Mouse (Mus musculus) layer of hippocampus, adult 18-20 months (tissue): ENCODE data around the gene Ltb4r1. TPM values are rescaled to one million over a fixed set of nuclear protein-coding genes. Genes with fewer than 3 reads are reported as not detected.

Experiments
- DNase-seq, 2 experiments: peaks; one replicate each; pipeline ENCODE4 v3.0.0; 2022; ENCODE audit warnings: low spot score in 2 of 2
- total RNA-seq, 2 experiments: library from RNA; stranded (reverse); gene quantifications; 2 replicates each; pipeline ENCODE4 v1.2.3; 2021

The Ltb4r1 gene
- total RNA-seq, 2 experiments from 2014 or later = 0.45 TPM; not detected in 1

- peak in 1 of 2 experiments; percentile 1 for DNase-seq
Observed at GRCm38 (mm10) chr14:55783171-55783957, 17.6 kb downstream of the Ltb4r1 start.

- peak in 1 of 2 experiments; percentile 0 for DNase-seq
Observed at GRCm38 (mm10) chr14:55783958-55784235, 18.1 kb downstream of the Ltb4r1 start, which contains the start of gene Adcy4. Adcy4 (minus strand) TSS chr14:55784095.

DNA sequence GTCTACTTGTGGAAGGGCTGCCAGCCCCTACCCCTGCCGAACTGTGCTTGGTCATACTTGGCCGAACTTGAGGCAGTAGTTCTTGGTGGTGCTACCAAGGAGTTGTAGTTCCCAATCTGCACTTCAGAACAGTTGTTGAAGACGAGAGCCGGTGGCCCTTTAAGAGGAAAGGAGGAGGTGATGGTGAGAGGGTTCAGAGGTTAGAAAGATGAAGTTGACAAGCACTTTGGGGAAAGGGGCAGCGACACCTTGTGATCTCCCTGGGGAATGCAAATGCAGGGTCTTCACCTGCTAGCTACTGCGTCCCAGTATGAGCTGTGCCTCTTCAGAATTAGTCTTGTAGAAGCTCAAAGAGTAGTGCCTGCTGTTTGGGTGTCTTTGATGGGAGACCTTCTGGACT is 19.4 kb downstream of the Ltb4r1 start:
- peak in 1 of 2 experiments; percentile 4 for DNase-seq

- DNase-seq = peak in 1 of 2 experiments; percentile 0
Observed at GRCm38 (mm10) chr14:55787731-55788130, 22.0 kb downstream of the Ltb4r1 start.

GRCm38 (mm10) chr14:55788256-55789050 is 22.7 kb downstream of the Ltb4r1 start, which contains the start of gene Ripk3:
Ripk3 (minus strand) TSS chr14:55788865.
- DNase-seq = peak in 1 of 2 experiments; percentile 0

DNA sequence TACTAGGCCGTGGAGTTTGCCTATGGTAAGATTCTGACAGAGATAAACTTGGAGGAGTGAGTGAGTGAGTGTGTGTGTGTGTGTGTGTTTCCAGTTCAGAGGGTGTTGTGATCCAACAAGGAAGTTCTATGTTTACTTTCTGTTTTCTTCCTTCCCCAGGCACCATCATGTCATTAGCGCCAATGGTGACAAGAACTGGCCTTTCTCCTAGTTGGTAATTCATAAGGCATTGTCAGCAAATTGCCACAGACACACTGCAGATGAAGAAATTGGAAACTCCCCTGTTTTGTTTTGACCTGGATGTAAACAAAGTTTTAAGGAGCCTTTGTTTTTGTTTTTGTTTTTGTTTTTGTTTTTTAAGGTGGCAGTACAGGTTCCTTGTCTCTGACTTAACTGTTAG is 27.7 kb downstream of the Ltb4r1 start:
- DNase-seq = no peak

DNA sequence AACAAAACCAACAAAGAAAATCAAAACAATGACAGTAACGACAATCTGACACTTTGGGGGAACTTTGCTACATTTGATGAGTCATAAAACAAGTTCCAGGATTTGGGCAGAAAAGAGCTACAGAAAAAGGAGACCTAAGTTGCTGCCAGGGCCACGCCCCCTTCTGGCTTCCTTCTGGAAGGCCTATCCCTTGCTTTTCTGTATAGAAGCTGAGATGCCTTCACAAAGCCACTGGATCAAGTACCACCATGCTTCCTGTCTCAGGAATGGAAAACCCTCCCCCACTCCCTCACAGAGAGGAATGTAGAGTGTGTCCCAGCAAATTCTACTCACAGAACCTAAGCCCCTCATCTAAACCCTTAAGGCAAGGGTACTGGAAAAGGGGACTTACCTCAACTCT is 28.2 kb downstream of the Ltb4r1 start:
- DNase-seq = peak in 1 of 2 experiments; percentile 0

DNA sequence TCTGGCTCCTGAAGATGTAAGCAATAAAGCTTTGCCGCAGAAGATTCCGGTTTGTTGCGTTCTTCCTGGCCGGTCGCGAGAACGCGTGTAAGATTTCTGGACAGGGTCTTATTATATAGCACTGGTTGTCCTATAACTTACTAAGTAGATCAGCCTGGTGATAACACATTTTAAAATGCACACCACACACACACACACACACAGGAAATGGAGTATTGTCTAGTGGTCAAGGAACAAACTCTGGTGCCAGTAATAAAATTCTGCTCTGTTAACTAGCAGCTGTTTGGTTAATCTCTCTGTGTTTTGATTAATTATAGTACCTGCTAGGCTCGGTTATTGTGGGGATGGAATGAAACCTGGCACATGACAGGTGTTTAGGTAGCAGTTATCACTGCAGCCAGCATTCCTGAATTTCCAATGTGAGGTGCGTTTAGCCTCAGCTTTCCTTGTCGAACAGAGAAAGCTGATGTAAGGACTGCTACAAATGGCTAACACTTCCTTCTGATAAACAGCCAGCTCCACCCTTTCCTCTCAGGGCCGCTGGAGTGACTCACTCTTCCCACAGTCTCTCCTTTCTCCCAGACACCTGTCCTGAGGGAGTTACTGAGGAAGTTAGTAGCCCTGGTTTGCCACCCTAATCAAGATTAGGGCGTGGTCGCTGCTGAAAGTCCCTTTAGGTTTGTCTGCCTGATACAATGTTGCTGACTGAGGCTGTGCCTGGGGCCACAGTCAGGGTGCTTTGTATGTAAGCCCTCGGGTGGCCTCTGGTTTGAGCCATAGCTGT is 29.8 kb downstream of the Ltb4r1 start:
- peak in 1 of 2 experiments; percentile 0 for DNase-seq

- DNase-seq = no peak
Observed at GRCm38 (mm10) chr14:55814885-55815284, 49.1 kb downstream of the Ltb4r1 start.

DNA sequence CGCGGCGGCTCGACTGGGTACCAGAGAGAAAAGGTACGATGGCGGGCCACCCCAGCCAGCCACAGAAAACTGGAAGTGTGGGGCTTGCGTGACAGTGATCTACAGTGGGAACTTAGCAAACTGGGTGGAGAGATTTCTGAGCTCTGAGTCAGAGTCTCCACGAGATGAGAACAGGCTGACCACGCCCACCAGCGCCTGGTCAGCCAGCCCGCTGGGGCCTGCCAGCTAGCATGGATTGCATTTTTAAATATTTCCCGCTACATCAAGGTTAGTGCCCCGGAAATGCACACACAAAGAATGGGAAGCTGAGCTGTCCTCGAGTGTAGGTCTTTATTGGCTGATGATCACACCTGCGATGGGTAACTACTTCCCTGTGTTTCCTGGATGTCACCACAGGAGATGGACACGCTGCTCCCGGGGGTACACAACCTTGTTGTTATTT is 49.6 kb downstream of the Ltb4r1 start:
- DNase-seq = no peak

Other genes starting within 250 kb of the Ltb4r1 start
- gene Nrl, start 241.0 kb upstream of the Ltb4r1 start, total RNA-seq = 1 to 10 TPM; 1.7 to 2.2 TPM
- 10 to 100 TPM; 50.9 to 54.2 TPM for gene Pck2, start 225.7 kb upstream of the Ltb4r1 start, total RNA-seq
- gene Dcaf11, start 206.0 kb upstream of the Ltb4r1 start, total RNA-seq = 10 to 100 TPM; 72.2 to 83.8 TPM
- 1 to 10 TPM in 1 of 2 experiments, under 1 TPM in 1; 0.79 to 1.6 TPM for gene A730061H03Rik, start 205.6 kb upstream of the Ltb4r1 start, total RNA-seq
- not detected for gene Fitm1, start 190.3 kb upstream of the Ltb4r1 start, total RNA-seq
- gene Psme1, start 187.8 kb upstream of the Ltb4r1 start, total RNA-seq = 10 to 100 TPM; 54.0 to 56.6 TPM
- gene Emc9, start 180.7 kb upstream of the Ltb4r1 start, total RNA-seq = 10 to 100 TPM; 43.3 to 49.5 TPM
- gene Psme2, start 174.8 kb upstream of the Ltb4r1 start, total RNA-seq = 10 to 100 TPM; 53.7 to 57.4 TPM
- 10 to 100 TPM; 38.0 to 43.0 TPM for gene Rnf31, start 174.3 kb upstream of the Ltb4r1 start, total RNA-seq
- 10 to 100 TPM; 10.9 to 13.3 TPM for gene Irf9, start 162.4 kb upstream of the Ltb4r1 start, total RNA-seq
- 1 to 10 TPM; 1.4 to 1.8 TPM for gene Rec8, start 147.9 kb upstream of the Ltb4r1 start, total RNA-seq
- gene Ipo4, start 130.0 kb upstream of the Ltb4r1 start, total RNA-seq = 100 to 1,000 TPM; 119 to 128 TPM
- 1 to 10 TPM; 2.7 to 3.8 TPM for gene Gm49378, start 128.1 kb upstream of the Ltb4r1 start, total RNA-seq
- 10 to 100 TPM; 39.6 to 40.8 TPM for gene Tm9sf1, start 122.2 kb upstream of the Ltb4r1 start, total RNA-seq
- 1 to 10 TPM in 1 of 2 experiments, under 1 TPM in 1; 0.79 to 1.2 TPM for gene Tssk4, start 115.8 kb upstream of the Ltb4r1 start, total RNA-seq
- gene Mdp1, start 105.5 kb upstream of the Ltb4r1 start, total RNA-seq = 10 to 100 TPM; 45.5 to 52.3 TPM
- gene Gmpr2, start 94.0 kb upstream of the Ltb4r1 start, total RNA-seq = 10 to 100 TPM; 23.3 to 26.4 TPM
- gene Nedd8, start 93.8 kb upstream of the Ltb4r1 start, total RNA-seq = 100 to 1,000 TPM; 294 to 304 TPM
- 10 to 100 TPM; 12.3 to 15.2 TPM for gene Tinf2, start 84.1 kb upstream of the Ltb4r1 start, total RNA-seq
- gene Tgm1, start 52.0 kb upstream of the Ltb4r1 start, total RNA-seq = not detected
- gene Rabggta, start 43.7 kb upstream of the Ltb4r1 start, total RNA-seq = 10 to 100 TPM; 43.7 to 45.7 TPM
- 10 to 100 TPM; 83.2 to 98.7 TPM for gene Dhrs1, start 20.3 kb upstream of the Ltb4r1 start, total RNA-seq
- 10 to 100 TPM; 11.7 to 14.5 TPM for gene Nop9, start 20.3 kb upstream of the Ltb4r1 start, total RNA-seq
- gene Cideb, start 7.5 kb upstream of the Ltb4r1 start, total RNA-seq = 1 to 10 TPM; 1.7 to 2.2 TPM
- gene Ltb4r2, start 4.5 kb upstream of the Ltb4r1 start, total RNA-seq = under 1 TPM; 0.12 to 0.13 TPM
- gene Adcy4, start 18.1 kb downstream of the Ltb4r1 start, total RNA-seq = 1 to 10 TPM; 3.1 to 4.4 TPM
- 1 to 10 TPM in 1 of 2 experiments, under 1 TPM in 1; 0.52 to 1.1 TPM for gene Ripk3, start 22.9 kb downstream of the Ltb4r1 start, total RNA-seq
- 1 to 10 TPM; 1.4 to 2.3 TPM for gene Nfatc4, start 57.2 kb downstream of the Ltb4r1 start, total RNA-seq
- 1 to 10 TPM; 7.0 to 8.0 TPM for gene Nynrin, start 88.0 kb downstream of the Ltb4r1 start, total RNA-seq
- gene Cbln3, start 118.4 kb downstream of the Ltb4r1 start, total RNA-seq = under 1 TPM; 0.15 to 0.64 TPM
- 10 to 100 TPM; 11.4 to 12.2 TPM for gene Khnyn, start 119.0 kb downstream of the Ltb4r1 start, total RNA-seq
- 10 to 100 TPM; 71.8 to 74.1 TPM for gene Sdr39u1, start 134.3 kb downstream of the Ltb4r1 start, total RNA-seq
- not detected for gene Cma1, start 178.7 kb downstream of the Ltb4r1 start, total RNA-seq
- gene Cma2, start 185.0 kb downstream of the Ltb4r1 start, total RNA-seq = not detected